ENCODE assay signal across 39 mouse cellular contexts in genomic region chr13:13162777-13163485, GRCm38 (mm10). TPM values are rescaled to one million over a fixed set of nuclear protein-coding genes. Genes with fewer than 3 reads are reported as not detected.
"Had no signal": no experiment of that assay in that cellular context is flagged by ENCODE, and none has a peak within 500 bp of the region (broad histone marks: within the 10 kb centered on the region; RNA-seq: fewer than 3 reads in every experiment).

No protein-coding gene starts in this region.

RNA-seq across cellular contexts. Expression of gene Prl2c5, which starts 19.6 kb away (rescaled TPM):
- total RNA-seq: gastrocnemius, adult 2 months; gastrocnemius, postnatal 10 days; gastrocnemius, postnatal 25 days; gastrocnemius, postnatal 4 days; granulocyte monocyte progenitor cell, adult 5-6 weeks; heart, adult 18-20 months; heart, adult 8-10 months; heart, postnatal 14 days; heart, postnatal 36 days; hematopoietic stem cell, adult 5-6 weeks; hindbrain, postnatal 0 days; layer of hippocampus, adult 18-20 months; layer of hippocampus, adult 8-10 months; layer of hippocampus, postnatal 14 days; layer of hippocampus, postnatal 36 days; left cerebral cortex, adult 18-20 months; left cerebral cortex, adult 8-10 months; left cerebral cortex, postnatal 10 days; left cerebral cortex, postnatal 25 days; left cerebral cortex, postnatal 4 days; liver, adult 2 months had no signal
- polyA plus RNA-seq: heart, embryonic 10.5 days; heart, embryonic 13.5 days; heart, embryonic 15.5 days; heart, postnatal 0 days; hindbrain, embryonic 11.5 days; hindbrain, embryonic 13.5 days; hindbrain, embryonic 15.5 days; hindbrain, postnatal 0 days; intestine, embryonic 14.5 days; intestine, embryonic 16.5 days; kidney, adult 2 months; kidney, embryonic 15.5 days; kidney, postnatal 0 days; large intestine, adult 2 months; limb, embryonic 11.5 days; limb, embryonic 13.5 days; limb, embryonic 15.5 days; liver, adult 2 months; liver, embryonic 12.5 days; liver, embryonic 14.5 days had no signal
